Mouse (Mus musculus) naive thymus-derived CD4-positive, alpha-beta T cell, adult 5 months (primary cell): ENCODE results near the gene Csnk2b. TPM values are rescaled to one million over a fixed set of nuclear protein-coding genes. Genes with fewer than 3 reads are reported as not detected.

Experiments
- polyA plus RNA-seq: library from polyadenylated mRNA; unstranded; fragments of 100-300 nt; shearing (Covaris generic); gene quantifications from one replicate; pipeline ENCODE4 v1.2.1, GENCODE M21; 2017

Gene Csnk2b
- 190 TPM for polyA plus RNA-seq

GRCm38 (mm10) chr17:35121871-35122303, at the start of gene Csnk2b:
Csnk2b (minus strand) TSS chr17:35122053.

GRCm38 (mm10) chr17:35164568-35165450, 43.0 kb upstream of the Csnk2b start, which contains the start of gene Prrc2a:
Prrc2a (minus strand) TSS chr17:35164897.

GRCm38 (mm10) chr17:35134801-35135590, 13.1 kb upstream of the Csnk2b start, which contains the start of gene Bag6:
Bag6 (plus strand) TSS chr17:35135178.

GRCm38 (mm10) chr17:35131500-35132173, 9.8 kb upstream of the Csnk2b start, which contains the start of gene Apom:
Apom (minus strand) TSS chr17:35132050.

GRCm38 (mm10) chr17:35126206-35126611, 4.4 kb upstream of the Csnk2b start, which contains the start of gene D17H6S53E:
D17H6S53E (plus strand) TSS chr17:35126373.

GRCm38 (mm10) chr17:35121143-35121799, 582 bp downstream of the Csnk2b start, which contains the start of gene Gpank1:
Gpank1 (plus strand) TSS chr17:35121455.

GRCm38 (mm10) chr17:35115046-35116019, 6.5 kb downstream of the Csnk2b start, which contains the start of gene Ly6g5b:
Ly6g5b (minus strand) TSS chr17:35115428.

GRCm38 (mm10) chr17:35108097-35108496, 13.8 kb downstream of the Csnk2b start, which contains the start of gene Ly6g5c:
Ly6g5c (plus strand) TSS chr17:35108279.

GRCm38 (mm10) chr17:35088825-35089644, 32.8 kb downstream of the Csnk2b start, which contains the start of gene Abhd16a:
Abhd16a (plus strand) TSS chr17:35089263.

GRCm38 (mm10) chr17:35085208-35085865, 36.5 kb downstream of the Csnk2b start, which contains the start of gene Ly6g6f:
Ly6g6f (minus strand) TSS chr17:35085610.

GRCm38 (mm10) chr17:35077786-35078233, 44.0 kb downstream of the Csnk2b start, which contains the start of gene Ly6g6d:
Ly6g6d (minus strand) TSS chr17:35078065.

GRCm38 (mm10) chr17:35076507-35077176, 45.2 kb downstream of the Csnk2b start, which contains the start of gene Ly6g6e:
Ly6g6e (plus strand) TSS chr17:35076902.

Other genes starting within 250 kb of the Csnk2b start
- 0.32 TPM for gene Zbtb12, start 242.6 kb downstream of the Csnk2b start, polyA plus RNA-seq
- gene Gm20547, start 240.0 kb downstream of the Csnk2b start, polyA plus RNA-seq, result not detected
- gene C2, start 223.8 kb downstream of the Csnk2b start, polyA plus RNA-seq, result not detected
- gene Ehmt2, start 223.6 kb downstream of the Csnk2b start, polyA plus RNA-seq, result 49.8 TPM
- not detected for gene Slc44a4, start 207.6 kb downstream of the Csnk2b start, polyA plus RNA-seq
- gene Neu1, start 190.8 kb downstream of the Csnk2b start, polyA plus RNA-seq, result 116 TPM
- 785 TPM for gene Hspa1b, start 162.8 kb downstream of the Csnk2b start, polyA plus RNA-seq
- gene Gm20481, start 152.1 kb downstream of the Csnk2b start, polyA plus RNA-seq, result 42.4 TPM
- gene Hspa1a, start 149.9 kb downstream of the Csnk2b start, polyA plus RNA-seq, result 403 TPM
- gene Hspa1l, start 149.3 kb downstream of the Csnk2b start, polyA plus RNA-seq, result 0.17 TPM
- gene Lsm2, start 140.2 kb downstream of the Csnk2b start, polyA plus RNA-seq, result 59.4 TPM
- gene Vars, start 121.1 kb downstream of the Csnk2b start, polyA plus RNA-seq, result 151 TPM
- gene Vwa7, start 105.5 kb downstream of the Csnk2b start, polyA plus RNA-seq, result not detected
- gene Sapcd1, start 94.0 kb downstream of the Csnk2b start, polyA plus RNA-seq, result not detected
- 4.4 TPM for gene Msh5, start 75.3 kb downstream of the Csnk2b start, polyA plus RNA-seq
- 228 TPM for gene Clic1, start 72.1 kb downstream of the Csnk2b start, polyA plus RNA-seq
- 0.95 TPM for gene Ddah2, start 63.0 kb downstream of the Csnk2b start, polyA plus RNA-seq
- not detected for gene Ly6g6c, start 56.7 kb downstream of the Csnk2b start, polyA plus RNA-seq
- gene Mpig6b, start 55.9 kb downstream of the Csnk2b start, polyA plus RNA-seq, result not detected
- gene Ly6g6e, start 45.2 kb downstream of the Csnk2b start, polyA plus RNA-seq, result not detected
- not detected for gene Ly6g6d, start 44.0 kb downstream of the Csnk2b start, polyA plus RNA-seq
- gene Ly6g6f, start 36.4 kb downstream of the Csnk2b start, polyA plus RNA-seq, result not detected
- 90.2 TPM for gene Abhd16a, start 32.8 kb downstream of the Csnk2b start, polyA plus RNA-seq
- not detected for gene Ly6g5c, start 13.8 kb downstream of the Csnk2b start, polyA plus RNA-seq
- gene Ly6g5b, start 6.6 kb downstream of the Csnk2b start, polyA plus RNA-seq, result 1.2 TPM
- 64.4 TPM for gene Gpank1, start 598 bp downstream of the Csnk2b start, polyA plus RNA-seq
- gene D17H6S53E, start 4.3 kb upstream of the Csnk2b start, polyA plus RNA-seq, result 0.75 TPM
- not detected for gene Apom, start 10.0 kb upstream of the Csnk2b start, polyA plus RNA-seq
- 77.8 TPM for gene Bag6, start 13.1 kb upstream of the Csnk2b start, polyA plus RNA-seq
- 31.3 TPM for gene Prrc2a, start 42.8 kb upstream of the Csnk2b start, polyA plus RNA-seq
- not detected for gene Aif1, start 54.0 kb upstream of the Csnk2b start, polyA plus RNA-seq
- gene Lst1, start 66.4 kb upstream of the Csnk2b start, polyA plus RNA-seq, result 1.8 TPM
- gene Ltb, start 72.4 kb upstream of the Csnk2b start, polyA plus RNA-seq, result 754 TPM
- 4.2 TPM for gene Tnf, start 80.0 kb upstream of the Csnk2b start, polyA plus RNA-seq
- 24.6 TPM for gene Lta, start 83.3 kb upstream of the Csnk2b start, polyA plus RNA-seq
- not detected for gene Gm16181, start 98.8 kb upstream of the Csnk2b start, polyA plus RNA-seq
- 1.4 TPM for gene Atp6v1g2, start 111.6 kb upstream of the Csnk2b start, polyA plus RNA-seq
- gene Nfkbil1, start 113.7 kb upstream of the Csnk2b start, polyA plus RNA-seq, result 16.0 TPM
- gene Ddx39b, start 119.7 kb upstream of the Csnk2b start, polyA plus RNA-seq, result 192 TPM
- gene H2-D1, start 140.7 kb upstream of the Csnk2b start, polyA plus RNA-seq, result 5,786 TPM
- gene H2-Q1, start 198.4 kb upstream of the Csnk2b start, polyA plus RNA-seq, result not detected
- gene H2-Q2, start 220.2 kb upstream of the Csnk2b start, polyA plus RNA-seq, result 7.0 TPM